Mouse (Mus musculus) megakaryocyte, embryonic 14.5 days (primary cell): Measurements from ENCODE around the gene Oaz1. TPM values are rescaled to one million over a fixed set of nuclear protein-coding genes. Genes with fewer than 3 reads are reported as not detected.
"Not testable (repeated sequence)": the region's sequence is repeated elsewhere in the genome, so short reads cannot be mapped to it uniquely, and the experiment has no call there.

ENCODE experiments used
- H3K27me3 ChIP-seq: replicated peaks from 2 replicates; pipeline ENCODE3; 2012; ENCODE audit warnings: inconsistent platforms
- H3K36me3 ChIP-seq: replicated peaks from 2 replicates; pipeline ENCODE3; 2012; ENCODE audit warnings: low read length, inconsistent platforms, mixed read lengths
- H3K4me1 ChIP-seq: 2 replicates; pipeline ENCODE4 v1.6.1; 2012; ENCODE audit warnings: inconsistent platforms
- H3K4me3 ChIP-seq: replicated peaks from 2 replicates; pipeline ENCODE3; 2012; ENCODE audit warnings: moderate library complexity, mild to moderate bottlenecking, inconsistent platforms
- H3K9me3 ChIP-seq: 2 replicates; pipeline ENCODE4 v1.6.1; 2012; ENCODE audit warnings: inconsistent platforms
- FLI1 ChIP-seq: IDR thresholded peaks from 2 replicates; pipeline ENCODE4 v1.6.1; 2012; ENCODE audit warnings: low read length, inconsistent platforms, mixed read lengths
- GATA1 ChIP-seq: IDR thresholded peaks from 3 replicates; pipeline ENCODE4 v1.6.1; 2012; ENCODE audit warnings: mixed read lengths, low read length, inconsistent platforms, borderline replicate concordance
- polyA plus RNA-seq: library from polyadenylated mRNA; stranded (reverse); fragments of >175 nt; gene quantifications from 2 replicates; pipeline ENCODE4 v1.2.3, GENCODE M21; 2012; ENCODE audit warnings: low replicate concordance; ENCODE audit not compliant: insufficient read depth

Oaz1 gene
- polyA plus RNA-seq, 1 experiment: 5,289 TPM

GRCm38 (mm10) chr10:80821991-80822390 lies 4.5 kb upstream of the Oaz1 start:
- Histone ChIP-seq H3K4me3 (peak overlapping the region; percentile 78), H3K4me1 (peaks cover 49% of the 10 kb centered on the region), H3K36me3 (no peaks in the 10 kb centered on the region), H3K27me3 (no peaks in the 10 kb centered on the region), H3K9me3 (no peaks in the 10 kb centered on the region)
- no peak for TF ChIP-seq FLI1
- no peak for TF ChIP-seq GATA1

GRCm38 (mm10) chr10:80822528-80822927 lies 3.9 kb upstream of the Oaz1 start:
- Histone ChIP-seq H3K4me1 (peaks cover 51% of the 10 kb centered on the region), H3K27me3 (no peaks in the 10 kb centered on the region), H3K9me3 (no peaks in the 10 kb centered on the region), H3K36me3 (peaks cover 3% of the 10 kb centered on the region), H3K4me3 (peak overlapping the region; percentile 78)
- TF ChIP-seq GATA1: no peak
- no peak for TF ChIP-seq FLI1

- H3K4me3 ChIP-seq: no peak overlapping the region
- no peak for TF ChIP-seq GATA1
- no peak for TF ChIP-seq FLI1
Observed at GRCm38 (mm10) chr10:80823316-80823715, 3.1 kb upstream of the Oaz1 start.

GRCm38 (mm10) chr10:80823847-80824643 lies 2.4 kb upstream of the Oaz1 start:
- Histone ChIP-seq H3K4me1 (peaks cover 54% of the 10 kb centered on the region), H3K27me3 (no peaks in the 10 kb centered on the region), H3K36me3 (peaks cover 15% of the 10 kb centered on the region), H3K4me3 (peak overlapping the region; percentile 86), H3K9me3 (no peaks in the 10 kb centered on the region)
- TF ChIP-seq GATA1 (no peak), FLI1 (no peak)

More at GRCm38 (mm10) chr10:80823316-80823715, 3.1 kb upstream of the Oaz1 start:
- H3K36me3 ChIP-seq: peaks cover 10% of the 10 kb centered on the region
- no peaks in the 10 kb centered on the region for H3K27me3 ChIP-seq
- no peaks in the 10 kb centered on the region for H3K9me3 ChIP-seq
- H3K4me1 ChIP-seq: peaks cover 57% of the 10 kb centered on the region

- H3K9me3 ChIP-seq: no peaks in the 10 kb centered on the region
- TF ChIP-seq FLI1: no peak
- no peak for TF ChIP-seq GATA1
- H3K4me3 ChIP-seq: peak overlapping the region; percentile 21
- H3K4me1 ChIP-seq: peaks cover 55% of the 10 kb centered on the region
- peaks cover 23% of the 10 kb centered on the region for H3K36me3 ChIP-seq
- no peaks in the 10 kb centered on the region for H3K27me3 ChIP-seq
Observed at GRCm38 (mm10) chr10:80824827-80825226, 1.6 kb upstream of the Oaz1 start.

- TF ChIP-seq GATA1 (no peak), FLI1 (no peak)
- peak overlapping the region; percentile 93 for H3K4me3 ChIP-seq
- peaks cover 74% of the 10 kb centered on the region for H3K4me1 ChIP-seq
- H3K27me3 ChIP-seq: peaks cover under 1% of the 10 kb centered on the region
- H3K36me3 ChIP-seq: peaks cover 36% of the 10 kb centered on the region
- no peaks in the 10 kb centered on the region for H3K9me3 ChIP-seq
Observed at GRCm38 (mm10) chr10:80827063-80827869, 810 bp downstream of the Oaz1 start.

GRCm38 (mm10) chr10:80827870-80828420 lies 1.5 kb downstream of the Oaz1 start:
- peaks cover 36% of the 10 kb centered on the region for H3K36me3 ChIP-seq
- H3K4me3 ChIP-seq: peak overlapping the region; percentile 93
- TF ChIP-seq FLI1 (no peak), GATA1 (no peak)
- no peaks in the 10 kb centered on the region for H3K9me3 ChIP-seq
- peaks cover 75% of the 10 kb centered on the region for H3K4me1 ChIP-seq
- H3K27me3 ChIP-seq: peaks cover 4% of the 10 kb centered on the region

- Histone ChIP-seq H3K4me3 (peak overlapping the region; percentile 72), H3K27me3 (peaks cover 11% of the 10 kb centered on the region), H3K4me1 (peaks cover 75% of the 10 kb centered on the region), H3K36me3 (peaks cover 36% of the 10 kb centered on the region)
- not testable (repeated sequence) for H3K9me3 ChIP-seq
Observed at GRCm38 (mm10) chr10:80828587-80828986, 2.1 kb downstream of the Oaz1 start.

GRCm38 (mm10) chr10:80829359-80830278 lies 3.2 kb downstream of the Oaz1 start:
- Histone ChIP-seq H3K27me3 (peaks cover 21% of the 10 kb centered on the region), H3K36me3 (peaks cover 36% of the 10 kb centered on the region), H3K9me3 (peaks cover 4% of the 10 kb centered on the region), H3K4me1 (peaks cover 70% of the 10 kb centered on the region), H3K4me3 (peak overlapping the region; percentile 4)
- no peak for TF ChIP-seq GATA1
- TF ChIP-seq FLI1: no peak
